Mouse (Mus musculus) cerebral cortex, adult 2 months (tissue): ENCODE data around the gene Stx11.

Experiments
- WGBS: fragments of 180-500 bp; shearing (Covaris S2); methylation state at CpG from one replicate; pipeline ENCODE4 v1.1.7; 2018; 5-methylcytosine and 5-hydroxymethylcytosine counted together

Stx11 gene

DNA sequence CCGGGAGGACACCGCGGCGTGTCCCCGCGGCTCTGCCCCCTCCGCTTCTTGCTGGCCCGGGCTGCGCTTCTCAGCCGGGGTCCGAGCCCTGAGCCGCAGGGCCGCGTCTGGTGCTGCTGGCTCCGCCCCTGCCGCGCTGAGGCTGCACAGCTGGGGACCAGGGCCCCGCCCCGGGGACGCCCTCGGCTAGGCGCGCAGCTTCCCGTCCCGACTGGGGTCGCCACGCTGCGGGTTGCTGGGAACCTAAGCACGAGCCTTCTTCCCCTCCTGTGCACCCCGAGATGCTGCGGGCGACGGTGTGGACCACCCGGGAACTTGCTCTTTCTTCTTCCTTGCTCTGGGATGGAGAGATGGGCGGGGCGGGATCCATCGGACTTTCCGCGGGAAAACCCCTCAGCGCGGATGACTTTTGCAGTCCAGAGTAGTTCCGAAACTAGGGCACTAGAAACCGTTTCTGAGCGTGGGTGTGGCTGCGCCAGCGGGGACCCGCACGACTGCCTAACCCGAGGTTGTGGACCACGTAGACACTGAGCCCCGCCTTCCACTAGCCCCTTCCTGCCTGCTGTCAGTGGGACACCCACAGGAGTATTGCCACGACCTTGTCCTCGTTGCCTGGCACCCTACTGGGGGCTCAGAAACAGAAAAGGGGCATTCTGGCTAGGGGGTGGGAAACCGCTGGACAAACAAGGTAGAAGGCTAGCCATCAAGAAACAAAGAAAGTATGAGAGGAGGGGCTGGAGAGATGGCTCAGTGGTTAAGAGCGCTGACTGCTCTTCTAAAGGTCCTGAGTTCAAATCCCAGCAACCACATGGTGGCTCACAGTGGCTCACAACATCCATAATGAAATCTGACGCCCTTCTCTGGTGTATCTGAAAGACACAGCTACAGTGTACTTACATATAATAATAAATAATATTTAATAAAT, at the start of gene Stx11:
Stx11 (minus strand) TSS at position 148 of the 925 bp plus-strand sequence.
- 6% methylated on average over 56 of the region's 56 CpGs for WGBS

DNA sequence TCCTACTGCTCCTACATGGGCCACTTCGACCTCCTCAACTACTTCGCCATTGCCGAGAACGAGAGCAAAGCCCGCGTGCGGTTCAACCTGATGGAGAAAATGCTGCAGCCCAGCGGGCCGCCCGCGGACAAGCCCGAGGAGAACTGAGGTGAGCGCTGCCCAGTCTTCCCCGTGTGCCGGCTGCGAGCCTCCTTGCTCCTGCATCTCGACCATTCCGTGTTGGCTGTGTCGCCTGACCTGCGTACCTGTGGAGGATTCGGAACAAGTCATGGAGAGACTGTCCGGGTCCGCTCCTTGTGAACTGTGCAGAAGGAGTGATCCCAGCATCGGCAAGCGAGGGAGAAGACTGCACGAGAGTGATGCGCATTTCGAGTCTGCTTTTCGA, 44.6 kb upstream of the Stx11 start:
- WGBS, result 1% methylated on average over 29 of the region's 29 CpGs

DNA sequence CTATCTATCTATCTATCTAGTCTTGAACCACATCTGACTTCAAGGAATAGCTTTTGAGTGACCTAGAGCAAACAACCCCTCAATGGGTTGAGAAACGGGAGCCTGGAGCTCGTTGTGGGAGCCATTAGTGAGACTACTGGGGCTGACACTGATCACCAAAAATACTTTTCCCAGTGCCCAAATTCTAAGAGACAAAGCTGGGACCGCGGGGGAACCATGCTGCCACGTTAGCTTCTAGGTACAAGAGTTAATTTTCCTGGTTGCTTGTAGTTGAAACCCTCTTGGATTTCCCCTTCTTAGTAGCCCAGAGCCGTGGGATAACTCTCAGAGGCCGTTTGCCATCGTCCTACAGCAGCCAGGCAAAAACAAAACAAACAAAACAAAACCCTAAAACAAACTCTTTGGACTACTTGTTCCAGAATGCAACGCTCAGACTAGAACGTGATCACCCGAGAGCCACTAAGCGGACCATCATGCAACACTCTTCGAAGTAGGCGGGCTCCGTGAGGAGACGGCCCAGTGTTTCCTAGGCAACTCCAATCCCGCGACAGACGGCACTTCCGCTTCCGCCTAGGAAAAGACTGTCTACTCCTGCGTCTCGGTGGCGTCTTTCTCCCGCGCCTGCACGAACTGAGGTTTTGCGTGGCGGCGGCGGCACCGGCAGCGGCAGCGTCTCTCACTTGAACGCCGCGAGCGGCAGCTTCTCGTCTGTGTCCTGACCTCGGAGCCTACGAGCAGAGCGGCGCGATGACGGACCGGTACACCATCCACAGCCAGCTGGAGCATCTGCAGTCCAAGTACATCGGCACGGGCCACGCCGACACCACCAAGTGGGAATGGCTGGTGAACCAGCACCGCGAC, 44.0 kb upstream of the Stx11 start:
- whole genome bisulfite sequencing, result 2% methylated on average over 52 of the region's 52 CpGs

DNA sequence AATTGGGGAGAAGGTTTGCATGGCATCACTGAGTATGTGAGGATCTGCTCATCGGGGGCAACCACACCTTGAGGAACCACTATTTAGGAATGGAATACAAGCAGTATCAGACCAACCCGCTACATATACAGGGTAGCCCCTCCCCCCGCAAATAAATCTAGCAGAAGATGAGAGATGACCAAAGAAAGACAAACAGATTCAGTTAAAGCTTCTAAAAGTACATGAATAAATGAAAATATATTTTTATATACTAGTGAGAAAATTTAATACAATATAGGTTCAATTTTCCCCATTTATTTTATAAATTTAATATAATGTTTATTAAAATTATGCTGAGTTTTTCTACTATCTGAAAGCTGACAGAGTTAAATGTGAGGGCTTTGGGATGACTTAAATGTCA, 40.9 kb upstream of the Stx11 start, which contains the start of gene Sf3b5:
Sf3b5 (plus strand) TSS at position 301 of the 400 bp plus-strand sequence.
- WGBS, result 88% methylated on average over 3 of the region's 3 CpGs

DNA sequence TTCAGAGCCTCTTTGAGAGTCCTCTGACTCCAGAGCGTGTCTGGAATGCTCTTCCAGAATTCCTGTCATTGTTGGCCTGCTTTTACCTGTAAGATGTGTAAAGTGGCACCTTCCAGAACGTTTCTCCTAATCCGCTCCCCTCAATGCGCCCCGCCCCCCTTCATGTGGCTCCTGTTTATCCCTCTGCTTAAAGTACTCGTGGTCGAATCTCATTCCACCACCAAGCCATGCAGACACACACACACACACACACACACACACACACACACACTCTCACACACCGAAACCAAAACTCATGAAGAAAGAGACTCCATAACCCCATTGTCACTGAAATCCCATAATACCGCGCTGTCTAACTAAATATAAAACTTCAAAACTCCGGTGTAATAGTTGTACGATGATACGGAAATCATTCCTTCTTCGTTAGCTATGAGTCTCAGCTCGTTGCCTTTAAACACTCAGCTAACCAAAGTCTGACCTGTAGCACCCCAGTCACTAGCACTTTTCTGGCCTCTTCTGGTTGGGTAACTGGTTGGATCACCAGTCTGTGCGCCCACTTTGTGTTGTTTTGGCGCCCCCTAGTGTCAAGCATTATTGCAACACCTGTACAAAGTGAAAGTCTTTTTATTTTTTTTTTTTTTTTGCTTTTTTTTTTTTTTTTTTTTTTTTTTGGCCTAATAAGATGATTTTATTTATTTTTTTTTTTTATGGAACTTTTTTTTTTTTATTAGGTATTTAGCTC, 32.8 kb upstream of the Stx11 start:
- 40% methylated on average over 17 of the region's 17 CpGs for WGBS

DNA sequence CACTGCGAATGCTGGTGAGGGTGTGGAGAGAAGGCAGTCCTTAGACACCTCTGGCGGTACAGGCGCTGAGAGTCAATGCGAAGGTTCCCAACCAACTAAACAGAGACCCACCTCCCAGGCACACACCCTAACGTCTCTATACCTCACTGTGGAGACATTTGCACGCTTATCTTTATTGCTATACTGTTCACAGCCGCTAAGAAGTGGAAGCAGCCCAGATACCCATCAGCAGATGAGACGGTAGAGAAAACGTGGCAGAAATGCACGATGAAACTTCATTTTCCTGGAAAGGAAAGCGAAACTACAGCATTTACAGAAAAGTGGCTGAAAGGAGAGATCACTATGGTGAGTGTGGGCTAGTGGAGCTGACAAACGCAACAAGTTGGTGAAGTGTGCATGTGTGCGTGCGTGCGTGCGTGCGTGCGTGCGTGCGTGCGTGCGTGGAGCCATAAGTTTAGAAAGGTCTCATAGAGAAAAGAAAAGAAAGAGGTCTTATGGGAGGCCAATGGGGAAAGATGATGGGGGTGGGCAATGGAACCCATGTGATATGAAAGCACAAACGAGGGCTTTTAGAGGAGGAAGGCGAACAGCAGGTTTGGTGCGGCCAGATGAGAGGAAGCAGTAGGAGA, 29.4 kb upstream of the Stx11 start:
- WGBS, result 91% methylated on average over 25 of the region's 25 CpGs

DNA sequence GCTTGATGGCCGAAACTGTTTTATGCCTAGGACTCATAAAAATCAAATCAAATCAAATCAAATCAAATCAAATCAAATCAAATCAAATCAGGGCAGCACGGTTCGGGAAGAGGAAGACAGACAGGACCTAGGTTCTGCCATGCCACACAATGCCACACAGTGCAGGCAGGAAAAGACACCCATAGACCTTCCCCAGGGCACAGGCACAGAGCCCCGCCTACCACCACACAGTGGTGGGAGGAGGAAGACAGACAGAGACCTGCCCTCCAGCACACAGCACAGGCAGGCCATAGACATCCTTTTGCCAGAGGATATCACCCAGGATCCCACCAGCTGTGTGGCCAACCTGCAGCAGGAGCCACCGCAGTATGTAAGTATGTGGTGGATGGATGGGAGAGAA, 27.9 kb upstream of the Stx11 start:
- WGBS, result 97% methylated on average over 5 of the region's 5 CpGs

DNA sequence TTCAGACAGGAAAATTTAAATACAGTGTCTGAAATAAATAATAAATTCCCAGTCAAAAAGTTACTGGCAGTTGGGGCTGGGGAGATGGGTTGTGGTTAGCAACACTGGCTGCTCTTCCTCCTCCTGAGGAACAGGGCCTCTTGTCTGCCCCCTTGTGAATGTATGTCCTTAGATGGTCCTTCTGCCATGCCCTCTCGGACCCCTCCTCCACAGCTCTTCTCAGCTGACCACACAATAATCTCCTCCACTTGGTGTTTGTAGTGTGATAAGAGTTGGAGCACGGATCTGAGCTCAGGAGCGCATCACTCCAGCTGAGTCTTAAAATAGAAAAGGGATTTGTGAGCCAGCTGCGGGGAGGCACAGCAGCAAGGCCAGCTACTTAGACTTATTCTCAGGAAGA, 22.8 kb upstream of the Stx11 start:
- WGBS, result 39% methylated on average over 4 of the region's 4 CpGs

DNA sequence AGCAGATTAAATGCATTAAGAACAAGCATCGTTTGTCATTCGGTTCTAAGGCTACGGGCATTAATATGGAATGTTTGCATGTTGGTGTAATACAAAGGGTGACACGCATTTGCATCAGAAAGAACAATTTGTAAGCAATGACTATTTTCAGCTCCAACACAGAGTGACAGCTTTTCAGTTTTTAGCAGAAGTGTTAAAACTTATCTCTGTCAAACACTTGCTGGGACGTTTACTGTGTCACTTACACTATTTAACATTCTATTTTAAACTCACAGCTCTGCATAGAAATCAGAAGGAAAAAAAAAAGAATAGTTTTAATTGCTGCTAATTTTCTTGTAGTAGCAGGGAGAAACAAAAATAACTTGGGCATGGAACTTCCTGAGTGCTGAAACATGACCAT, 22.4 kb upstream of the Stx11 start:
- WGBS, result 60% methylated on average over 5 of the region's 5 CpGs

DNA sequence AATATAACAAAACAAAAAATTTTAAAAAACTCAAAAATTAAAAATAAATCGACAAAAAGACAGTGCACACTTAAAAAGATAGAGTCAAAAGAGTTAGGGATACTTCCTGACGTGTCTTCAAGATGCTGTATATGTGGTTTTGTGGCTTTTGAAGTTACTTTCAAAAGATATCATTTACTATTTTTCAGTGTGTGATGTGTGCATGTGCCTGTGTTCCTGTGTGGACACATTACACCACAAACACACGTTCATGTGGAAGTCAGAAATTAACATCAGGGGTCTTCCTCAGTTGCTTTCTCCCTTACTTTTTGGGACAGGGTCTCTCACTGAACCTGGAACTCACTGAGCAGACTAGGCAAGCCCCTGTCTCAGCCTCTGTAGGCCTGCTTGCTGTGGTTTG, 20.9 kb upstream of the Stx11 start:
- 92% methylated on average over 3 of the region's 3 CpGs for WGBS

DNA sequence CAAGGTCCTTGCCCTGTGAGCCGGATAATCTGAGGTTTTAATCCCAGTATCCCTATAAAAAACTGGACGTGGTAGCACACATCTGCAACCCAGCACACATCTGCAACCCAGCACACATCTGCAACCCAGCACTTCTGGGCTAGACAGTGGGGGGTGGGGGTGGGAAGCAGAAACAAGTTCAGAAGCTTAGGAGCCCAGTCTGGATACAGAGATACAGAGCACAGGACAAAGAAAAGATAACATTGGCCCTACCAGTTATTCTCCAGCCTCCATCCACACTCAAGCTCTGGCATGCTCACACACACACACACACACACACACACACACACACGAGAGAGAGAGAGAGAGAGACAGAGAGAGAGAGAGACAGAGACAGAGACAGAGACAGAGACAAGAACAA, 19.4 kb upstream of the Stx11 start:
- WGBS, result 86% methylated on average over 3 of the region's 3 CpGs

DNA sequence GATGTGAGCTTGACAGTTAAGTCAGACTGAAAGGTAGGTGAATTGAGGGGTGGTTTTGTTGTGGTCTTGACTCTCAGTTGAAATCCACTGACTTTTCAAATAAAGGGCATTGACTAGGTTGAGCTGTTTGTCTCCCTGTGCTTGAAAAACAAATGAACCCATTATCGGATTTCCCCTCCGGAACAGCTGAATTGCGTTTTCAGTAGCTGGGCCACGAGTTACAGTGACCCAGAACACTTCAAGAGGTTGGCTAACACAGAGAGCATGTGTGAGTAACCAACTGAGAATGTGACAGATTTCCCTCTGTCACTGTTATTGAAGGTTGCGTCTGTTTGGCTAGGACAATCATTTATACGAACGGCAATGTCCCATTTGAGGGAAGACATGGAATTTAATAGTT, 17.0 kb upstream of the Stx11 start:
- WGBS, result 77% methylated on average over 7 of the region's 7 CpGs

DNA sequence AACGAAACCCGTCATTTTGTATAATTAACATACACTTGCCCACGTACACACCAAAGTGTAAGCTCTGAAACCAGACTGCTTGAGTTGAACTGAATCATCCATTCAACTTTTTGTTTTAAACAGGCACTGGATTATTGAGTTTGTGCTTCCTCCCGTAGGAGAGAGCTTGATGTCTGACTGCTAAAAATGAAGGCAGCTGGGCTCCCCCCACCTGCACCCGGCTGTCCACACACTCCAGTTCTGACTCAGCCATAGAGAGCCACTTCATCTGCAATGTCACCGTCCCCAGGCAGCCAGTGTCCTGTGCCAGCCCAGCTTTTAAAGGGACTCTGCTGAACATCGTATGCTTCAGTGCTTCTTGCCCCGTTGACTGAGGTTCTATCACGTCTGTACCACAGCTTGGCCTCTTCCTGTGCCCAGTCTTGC, 13.7 kb upstream of the Stx11 start:
- 50% methylated on average over 9 of the region's 9 CpGs for WGBS

DNA sequence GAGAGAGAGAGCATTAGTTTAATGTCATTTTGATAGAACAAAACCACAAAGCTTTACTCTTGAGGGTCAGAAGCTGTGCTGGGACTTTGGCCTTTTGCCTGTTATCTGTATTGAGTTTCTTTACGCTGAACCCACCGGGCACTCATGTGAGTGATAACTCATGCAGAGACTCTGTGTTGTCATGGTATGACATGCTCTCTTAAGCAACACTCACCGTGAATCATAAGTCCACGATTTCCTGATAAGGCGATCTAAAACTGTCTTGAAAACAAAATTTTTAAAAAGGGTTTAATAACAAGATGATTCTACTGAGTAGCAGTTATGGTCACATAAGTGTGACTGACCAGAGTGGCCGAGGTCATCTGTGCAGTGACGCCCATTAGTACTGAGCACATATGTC, 12.5 kb upstream of the Stx11 start:
- WGBS, result 95% methylated on average over 7 of the region's 7 CpGs

DNA sequence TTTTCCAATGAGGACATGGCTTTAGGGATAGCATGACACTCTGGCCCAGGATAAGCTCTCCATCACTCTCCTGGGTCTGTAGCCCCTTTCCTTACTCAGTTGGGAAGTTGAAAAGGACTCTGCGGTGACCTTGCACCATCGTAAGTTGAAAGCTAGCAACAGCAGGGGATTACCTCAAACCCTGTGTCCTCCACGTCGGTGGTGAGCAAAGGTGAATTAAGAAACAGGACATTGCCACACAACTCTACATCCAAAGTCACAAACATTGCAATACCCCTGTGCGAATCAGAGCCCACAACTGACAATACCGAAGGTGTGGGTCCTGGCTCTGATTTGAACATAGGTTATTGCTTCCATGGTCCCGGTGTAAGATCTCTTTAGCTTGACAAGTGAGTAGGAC, 11.9 kb upstream of the Stx11 start:
- WGBS, result 93% methylated on average over 7 of the region's 7 CpGs

DNA sequence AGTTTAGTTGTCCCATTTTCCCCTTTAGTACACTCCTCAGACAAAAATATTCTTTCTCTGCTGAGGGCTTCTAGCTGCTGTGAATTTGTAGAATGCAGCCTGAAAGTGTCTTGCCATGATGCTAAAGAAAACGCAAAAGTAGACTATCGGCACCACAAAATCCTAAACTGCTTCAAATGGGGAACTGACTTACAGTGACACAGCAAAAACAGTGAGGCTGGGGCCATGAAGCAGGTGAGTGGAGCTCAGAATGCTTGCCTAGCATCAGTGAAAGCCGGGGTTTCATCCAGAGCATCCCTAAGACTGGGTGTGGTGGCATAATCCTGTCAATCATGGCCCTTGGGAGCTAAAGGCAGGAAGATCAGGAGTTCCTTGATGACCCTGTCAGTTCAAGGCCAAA, 11.4 kb upstream of the Stx11 start:
- WGBS, result 80% methylated on average over 3 of the region's 3 CpGs

DNA sequence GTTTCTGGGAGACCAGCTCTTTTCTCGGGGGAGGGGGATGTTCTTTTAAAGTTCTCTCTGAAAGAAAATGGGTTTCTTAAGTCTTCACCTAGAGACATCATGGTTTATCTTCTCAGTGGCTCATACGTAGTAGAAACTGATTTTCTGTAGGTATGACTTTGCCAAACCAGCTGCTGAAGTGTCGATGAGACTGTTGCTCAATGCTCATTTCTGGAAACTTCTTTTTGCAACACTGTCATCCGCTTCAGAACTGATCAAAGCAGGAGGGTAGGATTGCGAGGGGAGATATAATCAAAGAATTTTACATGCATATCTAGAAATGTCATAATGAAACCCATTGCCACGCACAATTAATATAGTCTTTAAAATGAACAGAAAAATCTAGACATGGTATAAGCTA, 10.5 kb upstream of the Stx11 start:
- WGBS, result 94% methylated on average over 6 of the region's 6 CpGs

DNA sequence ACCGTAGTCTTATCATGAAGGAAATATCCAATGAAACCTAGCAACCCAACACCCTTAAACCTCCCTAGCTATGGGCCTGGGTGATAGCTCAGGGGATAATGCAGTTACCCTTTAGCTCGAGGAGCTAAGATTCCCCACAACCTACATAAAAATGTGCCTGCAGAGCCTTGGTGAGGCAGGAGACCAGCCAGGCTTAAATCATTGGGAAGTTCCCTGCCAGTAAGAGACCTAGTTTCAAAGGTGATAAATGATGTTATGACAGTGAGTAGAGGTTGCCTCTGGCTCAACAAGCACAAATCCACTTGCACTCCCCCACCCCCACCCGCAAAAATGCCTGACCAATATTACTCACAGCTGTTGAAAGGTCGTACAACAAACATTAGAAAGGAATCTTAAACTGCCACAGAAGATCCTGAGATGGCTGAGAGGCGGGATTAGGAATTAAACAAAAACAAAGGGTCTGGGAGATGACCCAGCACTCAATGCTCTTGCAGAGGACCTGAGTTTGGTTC, 1.6 kb upstream of the Stx11 start:
- whole genome bisulfite sequencing, result 90% methylated on average over 5 of the region's 5 CpGs

DNA sequence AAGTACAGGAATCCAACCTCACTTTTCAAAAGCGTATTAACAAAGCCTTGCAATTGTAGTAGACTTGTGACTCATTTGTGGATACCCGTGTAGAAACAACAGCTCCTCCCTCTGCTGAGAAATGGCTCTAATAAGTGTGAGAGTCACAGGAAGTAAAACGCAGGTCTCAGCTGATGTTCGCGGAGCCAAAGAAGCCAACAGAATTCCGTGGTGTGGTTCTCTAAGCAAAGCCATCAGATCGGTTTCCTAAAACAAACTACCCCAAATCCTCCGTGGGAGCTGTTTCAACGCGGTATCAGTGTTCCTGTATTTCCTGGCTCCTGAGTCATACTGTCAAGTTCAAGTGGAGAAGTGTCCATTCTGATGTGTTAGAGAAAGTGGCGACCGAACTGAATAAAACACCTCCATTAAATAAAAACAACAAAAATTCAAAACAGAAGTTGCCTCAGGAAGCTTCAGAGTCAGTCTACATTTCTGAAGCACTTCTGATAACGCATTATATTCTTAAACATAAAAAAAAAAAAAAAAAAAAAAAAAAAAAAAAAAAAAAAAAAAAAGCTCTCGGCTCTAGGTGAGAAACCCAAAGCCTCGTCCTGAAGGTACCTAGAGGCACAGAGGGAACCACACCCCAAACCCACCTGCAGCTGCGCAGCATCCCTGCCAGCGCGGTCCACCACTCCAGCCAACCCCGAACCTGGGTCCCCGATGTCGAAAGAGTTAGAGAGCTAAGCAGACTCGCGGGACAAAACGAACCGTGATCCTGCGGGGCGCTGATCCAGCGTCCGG, 543 bp downstream of the Stx11 start:
- WGBS, result 11% methylated on average over 29 of the region's 29 CpGs

DNA sequence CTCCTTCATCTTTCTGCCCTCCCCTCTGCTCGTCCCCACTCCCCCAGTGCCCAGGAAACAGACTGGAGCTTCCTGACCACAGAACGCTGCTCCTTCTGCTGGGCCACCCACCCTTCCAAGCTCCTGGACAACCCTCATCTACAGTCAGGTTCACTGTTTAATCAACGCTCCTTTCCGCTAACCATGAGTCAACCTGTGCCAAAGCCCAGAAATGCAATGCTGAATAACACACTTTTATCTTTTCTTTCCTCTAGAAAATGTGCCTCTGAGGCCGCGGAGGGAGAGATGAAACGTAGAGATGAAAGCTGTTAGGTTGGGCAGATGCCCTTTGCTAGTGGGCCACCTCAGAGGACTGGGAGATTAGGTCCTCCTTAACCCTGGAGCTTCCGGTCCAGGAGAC, 2.6 kb downstream of the Stx11 start:
- 90% methylated on average over 8 of the region's 8 CpGs for WGBS

DNA sequence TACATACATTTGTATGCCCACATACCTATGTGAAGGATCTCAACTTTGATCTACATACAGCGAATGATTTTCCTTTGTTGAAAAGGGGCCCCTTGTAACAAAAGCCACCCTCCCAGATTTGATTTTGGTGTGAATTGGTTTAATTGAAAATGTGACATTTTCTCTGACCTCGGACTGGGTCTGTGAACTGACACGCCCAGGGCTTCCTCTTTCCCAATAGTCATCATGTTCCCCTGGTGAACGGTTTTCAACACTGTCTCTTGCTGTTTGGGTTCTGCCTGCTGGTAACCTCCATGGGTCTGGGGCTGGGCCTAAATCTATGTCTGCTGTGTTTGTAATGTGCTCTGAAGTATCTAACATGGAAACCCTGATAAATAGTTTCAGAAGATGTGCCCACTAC, 6.8 kb downstream of the Stx11 start:
- 88% methylated on average over 4 of the region's 4 CpGs for WGBS
